Mouse (Mus musculus) brain, embryonic 18.5 days (tissue): Measurements from ENCODE around the gene Mcpt2.
"Not testable (repeated sequence)": the region's sequence is repeated elsewhere in the genome, so short reads cannot be mapped to it uniquely, and the experiment has no call there.

Experiments
- DNase-seq: peaks from one replicate; pipeline ENCODE4 v3.0.0-alpha.2; 2012; ENCODE audit warnings: low read depth, low spot score

Gene Mcpt2

DNA sequence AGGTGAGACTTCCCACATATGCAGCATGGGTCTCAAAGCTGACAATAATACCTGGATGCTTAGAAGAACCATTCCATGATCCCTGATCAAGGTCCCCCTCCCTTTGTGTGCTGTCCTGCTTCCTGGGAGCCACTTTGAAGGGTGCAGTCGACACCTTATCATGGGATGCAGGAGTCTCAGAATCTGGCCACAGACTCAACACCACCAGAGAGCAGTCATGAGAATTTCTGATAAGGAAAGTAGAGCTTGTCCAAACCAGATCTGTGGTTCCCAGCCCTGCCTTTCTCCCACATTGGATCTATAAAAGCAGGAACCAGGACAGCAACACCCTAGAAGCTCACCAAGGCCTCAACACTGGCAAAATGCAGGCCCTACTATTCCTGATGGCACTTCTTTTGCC lies at the start of gene Mcpt2:
Gene Mcpt2 (plus strand): TSS at position 250 of the 400 bp plus-strand sequence.
- not testable (repeated sequence) for DNase-seq

DNA sequence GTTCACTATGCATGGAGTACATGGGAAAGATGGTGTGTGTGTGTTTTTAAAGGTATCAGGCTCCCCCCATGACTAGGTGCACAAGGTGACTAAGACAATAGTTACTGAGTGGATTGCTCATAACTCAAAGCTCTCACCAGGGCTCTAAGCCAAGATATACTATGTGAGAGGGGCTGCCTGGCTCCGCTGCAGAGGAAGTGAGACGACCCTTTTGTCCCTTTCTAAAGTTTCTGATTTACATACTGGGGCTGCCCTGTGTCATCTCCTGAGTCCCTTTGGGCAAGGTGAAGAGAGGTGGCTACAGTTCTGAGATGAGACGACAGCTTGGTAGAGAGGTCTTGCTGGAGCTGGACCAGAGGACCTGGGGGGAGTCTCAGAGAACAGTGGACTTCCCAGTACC lies 28.7 kb upstream of the Mcpt2 start:
- DNase-seq = no peak

DNA sequence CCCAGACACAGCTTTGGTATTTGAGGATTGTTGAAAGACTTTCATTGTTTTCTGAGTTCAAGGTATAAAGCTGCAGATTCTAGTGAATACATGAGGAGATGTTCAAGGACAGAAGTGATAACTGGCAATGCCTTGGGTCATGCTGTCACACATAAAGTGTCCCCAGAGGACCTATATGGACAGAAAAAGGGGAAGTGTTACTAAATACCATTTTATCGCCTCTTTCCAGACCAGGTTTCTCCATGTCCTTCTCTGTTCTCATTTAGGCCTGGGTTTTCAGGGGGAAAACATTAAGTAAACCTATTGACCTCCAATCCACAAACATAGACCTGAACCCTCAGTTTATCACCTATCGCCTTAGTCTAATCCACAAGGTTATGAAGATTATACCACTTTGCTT lies 27.9 kb upstream of the Mcpt2 start:
- DNase-seq = no peak

DNA sequence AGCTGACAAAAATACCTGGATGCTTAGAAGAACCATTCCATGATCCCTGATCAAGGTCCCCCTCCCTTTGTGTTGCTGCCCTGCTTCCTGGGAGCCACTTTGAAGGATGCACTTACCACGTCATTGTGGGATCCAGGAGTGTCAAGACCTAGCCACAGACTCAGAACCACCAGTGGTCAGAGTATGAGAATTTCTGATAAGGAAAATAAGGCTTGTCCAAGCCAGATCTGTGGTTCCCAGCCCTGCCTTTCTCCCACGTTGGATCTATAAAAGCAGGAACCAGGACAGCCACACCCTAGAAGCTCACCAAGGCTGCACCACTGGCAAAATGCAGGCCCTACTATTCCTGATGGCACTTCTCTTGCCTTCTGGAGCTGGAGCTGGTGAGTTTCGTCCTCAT lies 24.2 kb upstream of the Mcpt2 start, which contains the start of gene Mcpt1:
Gene Mcpt1 (plus strand): TSS at position 301 of the 400 bp plus-strand sequence.
- DNase-seq = not testable (repeated sequence)

DNA sequence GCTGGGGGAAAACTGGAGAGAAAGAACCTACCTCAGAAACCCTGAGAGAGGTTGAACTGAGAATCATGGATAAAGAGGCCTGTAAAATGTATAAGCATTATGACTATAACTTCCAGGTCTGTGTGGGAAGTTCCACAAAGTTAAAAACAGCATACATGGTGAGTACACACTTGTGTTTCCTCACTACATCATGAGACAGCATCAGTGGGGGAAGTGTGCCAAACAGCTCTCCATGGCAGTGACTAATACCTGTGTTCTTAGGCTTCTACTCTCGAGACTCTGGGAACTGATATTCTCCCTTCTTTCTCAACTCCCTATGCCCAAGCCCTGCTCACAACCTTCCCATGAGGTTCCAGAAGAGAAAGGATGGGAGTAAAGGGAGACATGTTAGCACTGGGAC lies 22.4 kb upstream of the Mcpt2 start:
- DNase-seq = no peak

DNA sequence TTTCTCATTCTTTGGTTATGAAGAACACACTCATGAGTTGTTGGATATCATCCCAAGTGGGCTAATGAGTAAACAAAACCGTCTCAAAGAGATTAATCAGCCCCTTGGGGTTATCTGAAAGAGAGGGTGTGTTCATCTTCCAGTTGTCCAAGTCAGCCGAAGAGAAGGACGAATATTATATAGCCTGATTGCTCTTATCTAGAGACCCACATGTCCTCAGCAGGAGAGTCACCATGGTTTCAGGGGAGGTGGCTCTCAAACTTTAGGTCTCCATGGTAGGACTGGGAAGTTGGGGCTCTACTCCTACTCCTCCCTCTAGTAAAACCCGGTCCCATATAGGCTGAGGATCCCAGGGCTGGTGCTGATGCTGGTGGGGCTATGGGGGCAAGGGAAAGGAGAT lies 20.5 kb upstream of the Mcpt2 start:
- DNase-seq = not testable (repeated sequence)

DNA sequence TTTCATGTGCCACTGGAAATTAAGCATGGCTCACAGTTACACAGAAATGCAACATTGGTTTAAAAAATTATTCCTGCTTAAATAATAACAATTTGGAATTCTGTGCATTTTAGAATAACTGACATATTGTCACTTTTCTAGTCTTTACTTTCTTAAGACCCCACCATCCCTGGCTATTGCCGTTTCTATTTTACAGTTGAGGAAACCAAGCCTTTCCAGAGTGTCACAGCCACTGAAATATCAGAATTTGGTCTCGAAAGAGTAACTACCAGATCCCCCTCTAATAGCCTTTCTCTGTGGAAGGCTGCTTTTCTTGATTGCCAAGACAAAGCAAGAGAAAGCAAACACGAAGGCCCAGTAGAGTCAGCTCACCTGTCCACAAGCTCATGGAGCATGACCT lies 11.4 kb upstream of the Mcpt2 start, which contains the start of gene Mcpt9:
Gene Mcpt9 (minus strand): TSS at position 101 of the 400 bp plus-strand sequence.
- not testable (repeated sequence) for DNase-seq

DNA sequence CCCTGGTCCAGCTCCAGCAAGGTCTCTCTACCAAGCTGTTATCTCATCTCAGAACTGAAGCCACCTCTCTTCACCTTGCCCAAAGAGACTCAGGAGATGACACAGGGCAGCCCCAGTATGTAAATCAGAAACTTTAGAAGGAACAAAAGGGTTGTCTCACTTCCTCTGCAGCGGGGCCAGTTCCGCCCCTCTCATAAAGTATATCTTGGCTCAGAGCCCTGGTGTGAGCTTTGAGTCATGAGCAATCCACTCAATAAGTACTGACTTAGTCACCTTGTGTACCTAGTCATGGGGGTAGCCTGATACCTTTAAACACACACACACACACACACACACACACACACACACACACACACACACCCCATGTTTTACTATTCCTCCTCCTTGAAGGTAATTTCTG lies 7.4 kb upstream of the Mcpt2 start:
- DNase-seq = no peak

DNA sequence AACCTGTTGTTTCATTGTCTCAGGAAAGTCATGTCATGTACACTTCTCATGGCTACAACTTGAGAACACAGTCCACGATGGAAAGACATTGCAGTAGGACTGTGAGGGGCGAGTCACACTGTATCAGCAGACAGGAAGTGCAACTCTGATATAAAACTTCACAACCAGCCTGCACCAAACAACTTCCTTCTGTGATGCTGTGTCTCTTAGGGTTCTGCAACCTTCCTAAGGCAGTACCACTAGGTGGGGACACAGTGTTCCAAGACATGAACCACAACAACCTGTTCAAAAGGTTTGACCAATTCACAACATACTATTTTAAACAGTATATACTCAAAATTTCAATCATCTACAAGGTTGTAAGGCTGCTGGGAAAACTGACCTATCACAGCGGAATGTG lies 13.6 kb downstream of the Mcpt2 start:
- DNase-seq = no peak

DNA sequence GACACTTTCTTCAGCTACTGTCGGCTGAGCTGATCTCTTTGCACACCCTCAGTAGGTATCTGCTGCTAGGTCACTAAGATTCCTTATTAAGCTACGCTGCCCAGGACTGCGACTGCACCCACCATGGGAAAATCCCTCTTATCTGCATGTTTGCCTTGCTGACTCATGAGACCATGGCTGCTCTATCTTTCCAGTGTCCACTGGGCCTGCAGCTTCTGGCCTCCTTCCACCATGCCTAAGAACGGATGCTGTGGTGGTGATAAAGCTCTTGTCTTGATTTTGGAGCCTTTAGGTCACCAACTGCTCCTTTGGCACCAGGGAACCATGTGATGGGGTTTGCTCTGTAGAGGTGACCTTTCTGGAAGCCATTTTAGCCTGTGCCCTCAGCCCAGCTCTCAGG lies 15.9 kb downstream of the Mcpt2 start:
- DNase-seq = no peak

DNA sequence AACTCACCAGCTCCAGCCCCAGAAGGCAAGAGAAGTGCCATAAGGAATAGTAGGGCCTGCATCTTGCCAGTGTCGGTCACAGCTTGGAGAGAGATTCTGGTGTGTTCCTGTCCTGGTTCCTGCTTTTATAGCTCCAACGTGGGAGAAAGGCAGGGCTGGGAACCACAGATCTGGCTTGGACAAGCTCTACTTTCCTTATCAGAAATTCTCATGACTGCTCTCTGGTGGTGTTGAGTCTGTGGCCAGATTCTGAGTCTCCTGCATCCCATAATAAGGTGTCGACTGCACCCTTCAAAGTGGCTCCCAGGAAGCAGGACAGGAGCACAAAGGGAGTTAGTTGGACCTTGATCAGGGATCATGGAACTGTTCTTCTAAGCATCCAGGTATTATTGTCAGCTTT lies 20.4 kb downstream of the Mcpt2 start, which contains the start of gene Mcpt4:
Gene Mcpt4 (minus strand): TSS at position 101 of the 400 bp plus-strand sequence.
- DNase-seq = not testable (repeated sequence)

DNA sequence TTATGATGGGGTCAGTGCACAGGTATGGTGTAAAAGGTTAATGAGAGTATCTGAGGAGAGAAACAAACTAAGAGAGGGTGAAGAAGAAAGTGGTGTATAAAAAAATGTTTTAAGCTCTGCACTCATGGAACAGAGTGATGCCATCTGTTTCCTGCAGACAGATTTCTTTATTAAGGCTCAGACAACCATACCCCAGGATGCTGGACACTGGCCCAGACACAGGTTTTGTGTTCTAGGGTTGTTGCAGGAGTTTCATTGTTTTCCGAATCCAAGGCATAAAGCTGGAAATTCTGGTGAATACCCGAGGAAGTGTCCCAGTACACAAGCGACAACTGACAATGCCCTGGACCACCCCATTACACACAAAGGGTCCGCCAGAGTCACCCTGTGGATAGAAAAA lies 40.2 kb downstream of the Mcpt2 start:
- DNase-seq = no peak

DNA sequence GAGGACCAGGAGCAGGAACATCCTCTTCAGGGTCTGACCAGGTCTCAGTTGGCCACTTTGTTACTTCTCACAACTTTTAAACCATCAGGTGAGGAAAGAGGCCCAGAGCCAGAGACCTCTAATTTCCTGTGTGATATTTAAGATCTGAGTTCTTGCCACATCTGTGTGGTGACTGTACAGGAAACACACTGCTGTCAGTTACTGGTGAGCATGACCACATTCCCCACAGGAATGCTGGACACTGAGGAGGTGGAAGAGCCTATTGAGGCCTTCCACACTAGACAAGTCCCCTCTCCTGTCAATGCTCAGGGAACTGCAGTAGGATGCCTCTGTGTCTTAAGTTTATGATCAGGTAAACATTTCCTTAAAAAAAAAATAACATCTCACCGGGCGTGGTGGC lies 43.3 kb downstream of the Mcpt2 start, which contains the start of gene Mcpt8:
Gene Mcpt8 (minus strand): TSS at position 107 of the 400 bp plus-strand sequence.
- DNase-seq = no peak

DNA sequence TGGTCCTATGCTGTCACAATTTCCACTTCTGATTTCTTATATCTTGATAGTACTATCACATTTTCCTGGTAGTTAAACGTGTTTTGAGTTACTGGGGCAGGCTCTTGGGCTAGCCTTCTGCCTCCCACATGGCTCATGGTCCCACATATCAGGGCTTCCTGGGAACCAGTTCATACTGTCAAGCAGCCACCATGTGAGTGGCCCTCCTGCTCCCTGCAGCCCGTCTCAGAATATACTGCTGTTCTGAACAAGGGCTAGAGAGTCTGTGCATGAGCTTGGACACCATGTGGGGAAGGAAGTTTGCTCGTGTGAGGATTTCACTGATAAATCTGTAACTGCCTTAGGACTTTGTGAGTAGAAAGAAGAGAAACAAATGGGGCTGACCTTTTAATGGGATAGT lies 44.9 kb downstream of the Mcpt2 start:
- DNase-seq = no peak

DNA sequence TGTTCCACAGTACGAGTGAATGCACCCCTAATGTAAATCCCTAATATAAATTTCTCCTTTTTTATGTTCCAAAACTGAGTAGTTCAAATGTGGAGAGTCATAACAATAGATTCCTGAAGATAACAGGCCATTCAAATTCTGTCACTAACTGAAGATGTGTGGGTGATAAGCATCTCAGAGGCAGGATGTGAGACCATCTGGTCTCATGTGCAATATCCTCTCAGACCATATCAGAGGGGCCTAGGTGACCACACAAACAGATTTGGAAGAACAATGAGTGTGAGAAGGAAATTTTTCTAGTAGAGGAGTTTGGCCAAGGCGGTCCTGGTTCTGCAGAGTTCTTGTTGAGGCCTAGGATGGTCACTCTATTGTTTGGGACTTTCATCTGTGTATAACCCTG lies 51.5 kb downstream of the Mcpt2 start:
- no peak for DNase-seq
